Mouse (Mus musculus) heart, embryonic 15.5 days (tissue): ENCODE data around the gene Igf2bp2. TPM values are rescaled to one million over a fixed set of nuclear protein-coding genes. Genes with fewer than 3 reads are reported as not detected.

Experiments used
- ATAC-seq: fragments of 200-750 bp; cut with Nextera tagmentation; replicated peaks from 2 replicates; pipeline ENCODE4 v1.8.0; 2017; ENCODE audit warnings: low read depth, moderate TSS enrichment; ENCODE audit not compliant: insufficient number of reproducible peaks, insufficient read depth, low FRiP score
- H3K27ac ChIP-seq: fragments of 300-500 bp; sonication (generic); 2 replicates; pipeline ENCODE4 v1.5.1; 2015; ENCODE audit warnings: mild to moderate bottlenecking, inconsistent platforms
- H3K27me3 ChIP-seq: fragments of 300-500 bp; sonication (generic); 2 replicates; pipeline ENCODE4 v1.6.1; 2015; ENCODE audit warnings: inconsistent platforms
- H3K36me3 ChIP-seq: fragments of 300-500 bp; sonication (generic); 2 replicates; pipeline ENCODE4 v1.6.1; 2015; ENCODE audit warnings: mild to moderate bottlenecking, inconsistent platforms
- H3K4me1 ChIP-seq: fragments of 300-500 bp; sonication (generic); replicated peaks from 2 replicates; pipeline ENCODE4 v1.6.1; 2015; ENCODE audit warnings: inconsistent platforms
- H3K4me2 ChIP-seq: fragments of 300-500 bp; sonication (generic); 2 replicates; pipeline ENCODE4 v1.6.1; 2015; ENCODE audit warnings: inconsistent platforms, mild to moderate bottlenecking, moderate library complexity
- H3K4me3 ChIP-seq: fragments of 300-500 bp; sonication (generic); 2 replicates; pipeline ENCODE4 v1.5.1; 2015; ENCODE audit warnings: mild to moderate bottlenecking, inconsistent platforms
- H3K9ac ChIP-seq: fragments of 300-500 bp; sonication (generic); 2 replicates; pipeline ENCODE4 v1.6.1; 2015; ENCODE audit warnings: mild to moderate bottlenecking, inconsistent platforms
- H3K9me3 ChIP-seq: fragments of 300-500 bp; sonication (generic); replicated peaks from 2 replicates; pipeline ENCODE4 v1.6.1; 2016; ENCODE audit warnings: inconsistent platforms
- WGBS: fragments of 180-500 bp; shearing (Covaris S2); methylation state at CpG from one replicate; pipeline ENCODE4 v1.1.7; 2015; ENCODE audit warnings: mixed read lengths; 5-methylcytosine and 5-hydroxymethylcytosine counted together
- polyA plus RNA-seq: library from polyadenylated mRNA; unstranded; fragments of >200 nt; fragmentation: Nextera tagmentation; extraction: Ambion mirVana; gene quantifications from 2 replicates; pipeline ENCODE4 v1.2.1, GENCODE M21; 2015

Igf2bp2 gene
- polyA plus RNA-seq, 1 experiment from 2014 or later: 34.5 TPM

DNA sequence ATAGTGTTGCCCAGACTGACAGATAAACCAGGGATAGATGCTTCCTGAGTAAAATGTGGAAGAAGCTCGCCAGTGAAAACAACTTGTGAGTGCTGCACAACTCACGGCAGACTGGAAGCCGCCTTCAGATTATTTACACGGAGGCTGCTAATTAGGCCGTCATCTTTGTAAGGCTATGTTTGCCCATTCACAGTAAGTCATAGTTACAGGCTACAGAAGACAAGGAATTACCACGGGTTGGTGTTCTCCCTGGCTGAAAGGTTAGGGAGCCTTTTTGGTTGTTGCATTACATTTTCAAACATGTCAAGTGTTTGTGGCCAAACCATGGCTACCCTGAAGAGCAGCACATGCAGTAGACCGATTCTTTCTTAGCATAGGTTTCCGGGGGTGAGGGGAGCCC lies 1.3 kb upstream of the Igf2bp2 start:
- Histone ChIP-seq H3K4me2 (peak overlapping the region; percentile 90), H3K9ac (no peak overlapping the region), H3K27ac (no peak overlapping the region), H3K27me3 (no peaks in the 10 kb centered on the region), H3K36me3 (no peaks in the 10 kb centered on the region), H3K9me3 (no peaks in the 10 kb centered on the region), H3K4me1 (peaks cover 21% of the 10 kb centered on the region), H3K4me3 (0 out of 2 replicates have a peak overlapping the region, but pooled peaks have one; percentile 97)
- ATAC-seq: no peak
- 51% methylated on average over 8 of the region's 8 CpGs for WGBS

DNA sequence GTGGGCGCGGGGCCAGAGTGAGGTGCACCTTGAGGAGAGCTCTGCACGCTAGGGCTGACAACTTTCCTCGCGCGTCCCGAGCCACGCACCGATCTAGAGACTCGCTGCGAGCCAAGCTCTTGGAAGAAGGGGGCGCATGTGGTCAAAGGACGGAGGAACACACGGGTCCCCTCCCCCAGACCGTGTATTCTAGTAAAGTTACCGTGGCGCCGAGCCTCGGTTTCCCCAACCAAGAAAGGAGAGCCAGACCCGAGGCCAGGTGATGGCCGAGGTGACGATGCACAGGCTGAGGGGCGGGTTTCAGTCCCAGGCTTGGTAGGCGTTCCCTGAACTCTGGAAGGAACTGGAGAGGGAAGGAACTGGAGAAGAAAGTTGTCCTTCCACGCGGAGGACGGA lies 355 bp upstream of the Igf2bp2 start:
- H3K27ac ChIP-seq: peak overlapping the region; percentile 93
- peak overlapping the region; percentile 90 for H3K4me2 ChIP-seq
- H3K4me1 ChIP-seq: peaks cover 17% of the 10 kb centered on the region
- no peaks in the 10 kb centered on the region for H3K9me3 ChIP-seq
- H3K9ac ChIP-seq: peak overlapping the region; percentile 97
- peak; percentile 28 for ATAC-seq
- no peaks in the 10 kb centered on the region for H3K27me3 ChIP-seq
- no peaks in the 10 kb centered on the region for H3K36me3 ChIP-seq
- H3K4me3 ChIP-seq: peak overlapping the region; percentile 97
- under 1% methylated on average over 27 of the region's 27 CpGs for WGBS

GRCm38 (mm10) chr16:22162066-22162511 lies 1.0 kb downstream of the Igf2bp2 start:
- Histone ChIP-seq H3K27ac (peak overlapping the region; percentile 93), H3K9me3 (no peaks in the 10 kb centered on the region), H3K9ac (peak overlapping the region; percentile 97), H3K4me3 (peak overlapping the region; percentile 97), H3K36me3 (no peaks in the 10 kb centered on the region), H3K27me3 (no peaks in the 10 kb centered on the region), H3K4me1 (peaks cover 16% of the 10 kb centered on the region), H3K4me2 (peak overlapping the region; percentile 90)
- ATAC-seq: no peak
- WGBS: under 1% methylated on average over 19 of the region's 19 CpGs

GRCm38 (mm10) chr16:22161351-22162065 lies 1.6 kb downstream of the Igf2bp2 start:
- no peaks in the 10 kb centered on the region for H3K9me3 ChIP-seq
- H3K36me3 ChIP-seq: no peaks in the 10 kb centered on the region
- under 1% methylated on average over 69 of the region's 71 CpGs for WGBS
- peak overlapping the region; percentile 90 for H3K4me2 ChIP-seq
- peak overlapping the region; percentile 97 for H3K9ac ChIP-seq
- peaks cover 16% of the 10 kb centered on the region for H3K4me1 ChIP-seq
- H3K27ac ChIP-seq: peak overlapping the region; percentile 93
- no peaks in the 10 kb centered on the region for H3K27me3 ChIP-seq
- H3K4me3 ChIP-seq: peak overlapping the region; percentile 97
- 0 out of 2 replicates have a peak, but pooled peaks have one; percentile 12 for ATAC-seq

DNA sequence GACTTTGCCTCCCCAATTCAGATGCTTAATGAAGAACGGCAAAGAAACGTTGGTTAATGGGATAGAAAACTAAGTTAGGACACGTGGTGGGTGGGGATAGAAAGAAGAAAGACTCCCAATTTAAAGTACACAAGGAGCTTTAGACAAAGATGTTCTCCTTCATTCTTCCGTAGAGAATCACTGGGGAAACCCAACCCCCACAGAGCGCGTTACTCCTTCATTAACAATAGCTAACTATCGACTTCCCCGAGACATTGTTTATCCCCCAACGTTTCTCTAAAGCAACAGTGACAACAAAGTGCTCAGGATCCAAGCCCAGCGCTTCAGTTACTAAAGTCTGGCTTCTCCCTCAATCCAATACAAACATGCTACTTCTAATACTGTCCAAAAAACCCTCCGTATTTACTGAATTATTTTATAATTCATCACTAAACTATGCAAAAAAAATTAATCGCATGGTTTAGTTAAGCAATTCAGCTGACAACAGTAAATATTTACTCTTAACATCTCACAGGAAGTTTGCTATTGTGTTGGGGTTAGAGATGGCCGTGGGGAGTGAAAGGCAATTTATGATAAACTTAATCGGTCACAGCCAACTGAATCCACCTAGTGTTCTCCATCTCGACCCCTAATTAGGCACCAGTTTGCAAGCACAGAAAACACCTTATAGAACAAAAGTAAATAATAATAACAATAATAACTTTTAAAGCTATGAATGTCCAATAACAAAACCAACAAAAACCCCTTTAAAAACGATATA lies 2.5 kb downstream of the Igf2bp2 start:
- H3K9me3 ChIP-seq: no peaks in the 10 kb centered on the region
- peak overlapping the region; percentile 97 for H3K9ac ChIP-seq
- ATAC-seq: no peak
- H3K36me3 ChIP-seq: no peaks in the 10 kb centered on the region
- H3K4me2 ChIP-seq: peak overlapping the region; percentile 90
- peaks cover 16% of the 10 kb centered on the region for H3K4me1 ChIP-seq
- H3K27me3 ChIP-seq: no peaks in the 10 kb centered on the region
- peak overlapping the region; percentile 97 for H3K4me3 ChIP-seq
- H3K27ac ChIP-seq: no peak overlapping the region; the same call in 1 of the 2 replicates
- WGBS: 3% methylated on average over 16 of the region's 16 CpGs

DNA sequence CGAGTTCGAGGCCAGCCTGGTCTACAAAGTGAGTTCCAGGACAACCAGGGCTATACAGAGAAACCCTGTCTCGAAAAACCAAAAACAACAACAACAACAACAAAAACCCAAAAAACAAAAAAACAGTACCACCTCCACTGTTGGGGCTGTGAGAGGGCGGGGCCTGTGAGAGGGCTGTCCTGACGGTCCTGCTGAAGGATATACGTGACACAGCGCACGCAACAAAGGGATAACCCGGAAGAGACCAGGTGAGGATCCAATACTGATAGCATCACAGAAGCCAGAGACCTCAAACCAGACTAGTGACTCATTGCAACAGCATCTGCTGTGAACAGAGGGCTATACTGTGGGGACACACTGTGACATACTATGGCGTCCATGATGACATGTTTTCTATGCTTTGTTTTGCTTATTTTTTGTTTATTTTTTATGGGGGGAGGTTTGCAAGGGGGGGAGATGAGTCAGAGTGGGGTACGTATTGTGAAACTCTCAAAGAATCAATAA lies 10.1 kb downstream of the Igf2bp2 start:
- no peak overlapping the region for H3K27ac ChIP-seq

DNA sequence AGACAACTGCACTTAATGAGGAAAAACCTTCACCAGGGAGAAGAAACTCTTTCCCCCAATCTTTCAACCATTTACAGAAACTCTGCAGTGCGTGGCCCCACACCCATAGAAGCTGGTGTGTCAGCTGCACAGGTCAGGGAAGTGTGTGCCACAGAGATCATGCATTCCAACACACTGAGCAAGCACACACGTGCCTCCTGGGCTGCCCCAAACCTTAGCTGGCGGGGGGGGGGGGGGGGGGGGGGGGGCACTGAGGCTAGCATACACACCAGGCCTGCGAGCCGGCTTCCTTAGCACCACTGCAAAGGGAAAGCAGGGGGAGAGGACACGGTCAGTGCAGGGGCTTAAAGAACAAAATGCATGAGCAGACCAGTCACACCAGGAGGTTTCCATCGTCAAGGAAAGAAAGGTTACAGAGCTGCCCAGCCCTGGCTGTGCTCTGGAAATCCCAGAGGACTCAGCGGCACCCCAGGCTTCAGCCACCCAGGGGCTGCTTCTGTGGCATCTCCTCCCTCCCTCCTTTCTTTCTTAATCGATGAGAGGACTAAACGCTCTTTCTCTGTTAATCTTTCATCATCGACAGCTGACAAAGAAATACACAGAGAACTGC lies 11.3 kb downstream of the Igf2bp2 start:
- WGBS: 20% methylated on average over 10 of the region's 11 CpGs
- H3K4me2 ChIP-seq: peak overlapping the region; percentile 34; the same call in 1 of the 2 replicates

More for the DNA sequence above, 10.1 kb downstream of the Igf2bp2 start:
- Histone ChIP-seq H3K4me3 (no peak overlapping the region), H3K27me3 (no peaks in the 10 kb centered on the region), H3K9me3 (no peaks in the 10 kb centered on the region), H3K4me1 (peaks cover 38% of the 10 kb centered on the region), H3K4me2 (no peak overlapping the region), H3K36me3 (no peaks in the 10 kb centered on the region), H3K9ac (no peak overlapping the region)
- no peak for ATAC-seq
- WGBS: 93% methylated on average over 11 of the region's 11 CpGs

DNA sequence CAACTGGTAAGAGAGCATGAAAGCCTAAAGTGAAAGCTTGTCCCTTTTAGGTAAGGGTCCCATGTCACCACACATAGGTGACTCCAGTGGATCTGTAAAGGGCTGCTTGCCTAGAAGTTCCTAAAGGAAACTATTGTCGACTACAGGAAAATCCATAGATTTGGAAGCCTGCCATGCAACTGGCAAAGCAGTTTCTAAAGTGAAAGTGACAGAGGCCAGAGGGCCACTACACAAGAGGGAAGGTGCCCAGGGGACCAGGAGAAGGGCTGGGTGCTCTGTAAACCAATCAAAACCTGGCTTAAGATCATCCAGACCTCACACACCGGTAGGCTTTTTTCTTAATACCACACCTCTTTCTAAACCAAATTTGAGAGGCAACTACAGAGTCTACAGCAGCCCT lies 12.7 kb downstream of the Igf2bp2 start:
- H3K9ac ChIP-seq: no peak overlapping the region
- peak overlapping the region; percentile 20; the same call in 1 of the 2 replicates for H3K4me3 ChIP-seq
- H3K27ac ChIP-seq: peak overlapping the region; percentile 31
- no peaks in the 10 kb centered on the region for H3K9me3 ChIP-seq
- H3K36me3 ChIP-seq: no peaks in the 10 kb centered on the region
- ATAC-seq: no peak
- WGBS: 5% methylated on average over 2 of the region's 2 CpGs
- peaks cover 58% of the 10 kb centered on the region for H3K4me1 ChIP-seq
- no peaks in the 10 kb centered on the region for H3K27me3 ChIP-seq
- peak overlapping the region; percentile 40 for H3K4me2 ChIP-seq

More for the DNA sequence above, 11.3 kb downstream of the Igf2bp2 start:
- H3K4me3 ChIP-seq: no peak overlapping the region
- H3K27ac ChIP-seq: peak overlapping the region; percentile 68
- no peaks in the 10 kb centered on the region for H3K9me3 ChIP-seq
- ATAC-seq: peak; percentile 56
- no peaks in the 10 kb centered on the region for H3K36me3 ChIP-seq
- peaks cover 46% of the 10 kb centered on the region for H3K4me1 ChIP-seq
- no peaks in the 10 kb centered on the region for H3K27me3 ChIP-seq
- no peak overlapping the region for H3K9ac ChIP-seq

DNA sequence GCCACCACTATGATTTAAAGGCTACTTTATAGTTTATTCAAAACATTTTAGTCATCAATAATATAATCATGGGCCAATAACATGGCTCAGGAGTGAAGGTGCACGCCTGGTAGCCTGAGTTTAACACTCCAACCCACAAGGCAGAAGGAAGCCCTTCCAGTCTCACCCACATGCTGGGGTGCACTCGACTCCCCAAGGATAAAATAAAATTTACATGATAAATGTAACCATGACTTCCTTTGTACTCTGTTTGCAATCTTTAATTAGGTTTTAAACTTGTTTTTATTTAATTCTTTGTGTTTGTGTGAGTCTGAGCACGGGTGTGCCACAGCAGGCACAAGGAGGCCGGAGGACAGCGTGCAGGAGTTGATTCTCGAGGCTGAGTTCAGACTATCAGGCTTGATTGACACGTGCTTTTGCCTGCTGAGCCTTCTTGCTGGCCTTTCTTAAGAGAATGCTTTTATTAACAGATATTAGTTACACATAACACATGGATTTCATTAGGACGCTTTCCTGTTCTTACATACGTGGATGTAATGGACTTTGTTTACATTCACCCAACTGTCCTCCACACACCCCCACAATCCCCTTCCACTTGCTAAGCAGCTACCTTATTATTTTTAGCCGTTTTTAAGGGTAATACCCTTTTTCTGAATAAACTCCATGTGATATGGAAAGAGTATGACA lies 13.3 kb downstream of the Igf2bp2 start:
- 57% methylated on average over 10 of the region's 10 CpGs for WGBS
- Histone ChIP-seq H3K27ac (peak overlapping the region; percentile 31; the same call in 1 of the 2 replicates), H3K9ac (no peak overlapping the region), H3K27me3 (no peaks in the 10 kb centered on the region), H3K4me1 (peaks cover 62% of the 10 kb centered on the region), H3K4me3 (no peak overlapping the region), H3K36me3 (no peaks in the 10 kb centered on the region), H3K9me3 (no peaks in the 10 kb centered on the region), H3K4me2 (peak overlapping the region; percentile 40)
- no peak for ATAC-seq

GRCm38 (mm10) chr16:22149076-22149475 lies 14.0 kb downstream of the Igf2bp2 start:
- no peak overlapping the region for H3K27ac ChIP-seq
- H3K36me3 ChIP-seq: no peaks in the 10 kb centered on the region
- no peak overlapping the region for H3K4me3 ChIP-seq
- H3K4me2 ChIP-seq: no peak overlapping the region
- H3K9ac ChIP-seq: no peak overlapping the region
- no peaks in the 10 kb centered on the region for H3K9me3 ChIP-seq
- no peaks in the 10 kb centered on the region for H3K27me3 ChIP-seq
- no peak for ATAC-seq
- 39% methylated on average over 2 of the region's 2 CpGs for WGBS
- H3K4me1 ChIP-seq: peaks cover 60% of the 10 kb centered on the region
